Mouse (Mus musculus) bone marrow, adult 2 months (tissue): Measurements from ENCODE around the gene Naa35.

Experiments used
- CTCF ChIP-seq: fragments of 200-500 bp; IDR thresholded peaks from 2 replicates; pipeline ENCODE4 v1.5.1; 2011; ENCODE audit warnings: low read length, control low read depth; ENCODE audit not compliant: control insufficient read depth, insufficient read depth
- POLR2A ChIP-seq: fragments of 200-500 bp; IDR thresholded peaks from 2 replicates; pipeline ENCODE4 v1.6.1; 2011; ENCODE audit warnings: low read depth, mild to moderate bottlenecking, control low read depth, low read length, borderline replicate concordance; ENCODE audit not compliant: control insufficient read depth

GRCm38 (mm10) chr13:59564923-59565322, 20.1 kb upstream of the Naa35 start:
- TF ChIP-seq CTCF (no peak), POLR2A (no peak)
